Mouse (Mus musculus): ENCODE data around the gene Pik3cd.
A peak's percentile ranks its signal among the peaks of the same experiment; 100 is the strongest.
"Not testable (repeated sequence)": the region's sequence is repeated elsewhere in the genome, so short reads cannot be mapped to it uniquely, and the experiment has no call there.

Gene Pik3cd

DNA sequence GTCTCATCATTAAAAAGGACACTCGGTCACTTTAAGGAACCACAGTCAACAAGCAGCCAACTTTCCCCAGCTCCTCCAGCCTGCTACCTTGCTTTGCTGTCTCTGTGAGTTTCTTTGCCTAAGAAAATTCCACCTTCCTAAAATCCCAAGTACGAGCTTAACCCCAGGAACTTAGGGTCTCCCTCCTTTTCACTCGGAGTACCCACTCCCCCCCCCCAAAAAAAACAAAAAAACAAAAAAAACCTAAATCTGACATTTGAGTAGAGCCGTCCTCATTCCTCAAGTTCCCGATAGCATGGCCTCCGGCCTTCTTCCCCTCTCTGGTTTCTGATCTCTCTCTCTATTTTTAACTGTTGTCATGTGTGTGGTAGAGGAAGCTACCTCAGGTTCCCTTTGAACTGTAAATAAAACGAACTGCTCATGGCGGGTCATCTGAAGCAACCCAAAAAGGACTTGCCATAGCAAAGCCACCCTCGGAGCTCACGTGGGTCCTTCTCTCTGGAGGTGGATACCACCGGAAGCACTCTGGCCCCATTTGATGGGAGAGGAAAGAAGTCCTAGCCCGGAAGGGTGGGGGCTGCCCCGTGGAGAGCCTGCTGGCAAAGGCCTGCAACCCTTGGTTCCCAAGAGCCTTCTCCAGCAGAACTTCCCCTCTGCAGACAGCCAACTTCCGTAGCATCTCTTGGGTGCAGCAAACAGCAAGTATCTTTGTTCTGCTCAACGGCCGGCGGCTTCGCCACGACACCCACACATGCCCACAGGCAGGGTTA lies at the start of gene Pik3cd:
TSS of gene Pik3cd (minus strand) at position 362 of the 770 bp plus-strand sequence.
- no peak for DNase-seq (ENCODE audit: low spot score)

DNA sequence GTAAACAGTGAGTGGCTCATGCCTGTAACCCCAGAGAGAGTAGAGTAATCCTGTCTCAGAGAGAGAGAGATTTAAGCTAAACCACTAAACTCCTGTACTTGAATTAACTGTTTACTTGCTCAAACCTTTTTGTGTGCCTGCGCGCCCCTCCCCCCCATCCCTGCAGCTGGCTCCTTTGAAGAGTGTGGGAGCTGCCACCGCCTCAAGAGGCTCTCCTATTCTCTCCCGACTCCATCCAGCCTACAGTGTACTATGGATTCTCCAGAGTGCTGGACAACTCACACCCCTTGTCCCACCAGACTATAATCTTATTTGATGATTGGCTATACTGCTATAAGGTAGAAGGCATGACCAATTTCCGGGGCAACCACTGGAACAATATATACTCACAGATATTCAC lies 48.3 kb upstream of the Pik3cd start:
- no peak for DNase-seq (ENCODE audit: low spot score)

DNA sequence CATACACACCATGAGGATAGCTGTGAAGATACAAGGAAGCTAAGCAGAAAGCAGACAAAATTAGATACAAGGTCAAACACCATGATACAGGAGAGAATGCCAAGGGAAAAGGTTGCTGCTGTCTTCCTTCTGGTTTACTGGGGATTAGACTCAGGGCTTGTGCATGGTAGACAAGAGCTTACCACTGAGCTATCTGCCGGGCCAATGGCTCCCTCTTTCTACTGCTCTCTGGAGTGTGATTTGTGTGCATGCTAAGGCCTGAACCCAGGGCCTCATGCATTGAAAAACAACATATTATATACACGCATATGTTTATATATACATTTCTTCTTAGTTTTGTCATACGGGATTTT lies 47.3 kb upstream of the Pik3cd start:
- not testable (repeated sequence) for DNase-seq (ENCODE audit: low spot score)

DNA sequence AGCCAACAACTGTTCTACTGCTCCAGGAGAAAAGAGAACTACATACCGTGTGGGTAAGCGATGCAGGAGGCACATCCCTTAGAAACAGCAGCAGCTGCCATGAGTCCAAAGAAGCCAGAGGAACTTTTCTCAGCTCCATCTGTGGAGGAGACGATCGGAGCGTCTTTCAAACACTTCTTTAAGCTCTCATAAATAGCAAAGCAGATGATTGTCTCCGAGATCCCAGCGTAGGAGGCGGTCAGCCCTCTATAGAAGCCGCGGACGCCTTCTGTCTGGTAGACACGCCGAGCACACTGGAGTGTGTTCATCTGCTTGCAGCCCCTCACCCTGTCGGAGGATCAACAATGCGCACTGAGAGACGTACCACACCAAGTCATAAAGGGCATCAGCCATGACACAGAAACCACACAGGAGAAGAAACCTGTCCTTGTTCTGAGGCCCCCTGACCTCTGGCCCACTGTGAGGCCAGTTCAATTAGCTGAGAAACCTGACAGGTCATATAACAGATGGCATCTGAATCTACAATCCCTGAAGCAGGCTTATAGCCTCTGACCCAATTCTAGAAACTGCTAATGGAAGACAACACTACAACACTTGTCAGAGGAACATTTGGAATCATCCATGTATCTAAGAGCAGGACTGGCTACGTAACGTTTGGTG lies 46.8 kb upstream of the Pik3cd start:
- DNase-seq (ENCODE audit: low spot score) = no peak

DNA sequence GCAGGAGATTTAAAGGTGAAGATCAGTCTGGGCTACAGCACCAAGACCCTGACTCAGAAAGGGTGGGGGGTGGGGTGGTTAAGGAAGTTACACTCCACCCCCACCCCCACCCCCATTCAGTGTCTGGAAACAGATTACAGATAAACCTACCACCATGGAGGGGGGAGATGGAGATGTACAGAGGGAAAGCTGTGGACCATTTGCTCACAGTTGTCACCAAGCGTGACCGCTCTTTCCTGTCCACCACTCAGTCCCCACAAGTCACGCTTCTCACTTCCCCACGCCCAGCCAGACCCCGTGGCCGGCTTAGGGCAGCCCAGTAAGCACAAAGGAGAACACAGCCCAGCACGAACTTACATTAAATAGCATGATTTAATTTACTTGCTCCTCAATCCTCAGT lies 41.7 kb upstream of the Pik3cd start:
- no peak for DNase-seq (ENCODE audit: low spot score)

DNA sequence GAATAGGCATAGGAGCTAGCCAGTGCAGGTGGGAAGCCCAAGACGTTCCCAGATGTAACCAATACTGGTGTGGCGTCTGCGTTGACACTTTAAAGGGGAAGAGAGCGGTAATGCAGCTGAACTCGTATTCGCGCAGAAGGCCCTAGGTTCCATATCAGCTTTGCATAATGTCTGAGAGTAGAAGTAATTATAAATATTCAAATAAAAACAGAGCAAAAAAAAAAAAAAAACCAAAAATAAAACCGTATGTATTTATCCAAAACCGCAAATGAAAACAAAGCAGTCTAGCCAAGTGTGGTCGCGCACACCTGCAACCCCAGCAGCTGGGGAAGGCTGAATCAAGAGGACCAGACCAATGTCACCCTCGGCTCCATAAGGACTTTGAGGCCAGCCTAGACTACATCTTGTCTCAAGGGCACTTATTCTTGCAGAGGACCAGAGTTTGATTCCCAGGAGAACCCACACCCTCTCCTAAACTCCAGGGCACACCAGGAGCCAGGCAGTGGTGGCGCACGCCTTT lies 39.7 kb upstream of the Pik3cd start:
- DNase-seq (ENCODE audit: low spot score) = no peak

DNA sequence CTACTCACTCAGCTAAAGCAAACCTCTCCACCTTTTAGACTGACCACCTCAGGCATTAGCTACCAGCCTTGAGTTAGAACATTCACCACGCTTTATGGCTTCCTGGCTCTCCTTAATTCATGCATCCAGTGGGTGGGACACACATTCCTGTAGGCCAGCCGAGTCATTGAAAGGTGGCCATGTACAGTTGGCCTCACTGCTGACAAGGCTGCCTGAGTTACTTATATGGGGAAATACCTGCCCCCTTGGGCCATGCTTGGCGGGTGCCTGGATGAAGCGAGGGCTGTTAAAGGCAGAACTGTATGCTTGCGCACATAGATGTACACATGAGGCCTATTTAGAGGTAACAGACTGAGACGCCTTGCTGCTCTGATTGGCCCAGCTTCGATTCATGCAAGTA lies 37.9 kb upstream of the Pik3cd start:
- DNase-seq (ENCODE audit: low spot score) = no peak

DNA sequence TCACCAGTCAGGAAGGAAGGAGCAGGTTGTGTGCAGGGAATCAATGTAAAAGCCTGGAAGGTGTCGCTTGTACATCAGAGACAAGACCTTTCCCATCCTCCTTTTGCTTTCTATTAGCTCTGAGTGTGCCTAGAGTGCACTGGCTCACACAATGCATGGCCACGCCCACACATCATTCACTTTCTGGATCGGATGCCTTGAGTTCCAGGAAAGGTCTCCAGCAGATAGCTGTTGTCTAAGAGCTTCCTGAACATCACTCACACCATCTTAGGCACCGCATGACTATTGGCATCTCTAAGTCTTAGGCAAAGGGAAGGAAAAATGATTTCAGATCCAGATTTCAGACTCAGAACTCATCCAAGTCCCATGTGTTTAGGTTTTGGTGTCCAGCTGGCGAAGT lies 37.1 kb upstream of the Pik3cd start:
- DNase-seq (ENCODE audit: low spot score) = no peak

DNA sequence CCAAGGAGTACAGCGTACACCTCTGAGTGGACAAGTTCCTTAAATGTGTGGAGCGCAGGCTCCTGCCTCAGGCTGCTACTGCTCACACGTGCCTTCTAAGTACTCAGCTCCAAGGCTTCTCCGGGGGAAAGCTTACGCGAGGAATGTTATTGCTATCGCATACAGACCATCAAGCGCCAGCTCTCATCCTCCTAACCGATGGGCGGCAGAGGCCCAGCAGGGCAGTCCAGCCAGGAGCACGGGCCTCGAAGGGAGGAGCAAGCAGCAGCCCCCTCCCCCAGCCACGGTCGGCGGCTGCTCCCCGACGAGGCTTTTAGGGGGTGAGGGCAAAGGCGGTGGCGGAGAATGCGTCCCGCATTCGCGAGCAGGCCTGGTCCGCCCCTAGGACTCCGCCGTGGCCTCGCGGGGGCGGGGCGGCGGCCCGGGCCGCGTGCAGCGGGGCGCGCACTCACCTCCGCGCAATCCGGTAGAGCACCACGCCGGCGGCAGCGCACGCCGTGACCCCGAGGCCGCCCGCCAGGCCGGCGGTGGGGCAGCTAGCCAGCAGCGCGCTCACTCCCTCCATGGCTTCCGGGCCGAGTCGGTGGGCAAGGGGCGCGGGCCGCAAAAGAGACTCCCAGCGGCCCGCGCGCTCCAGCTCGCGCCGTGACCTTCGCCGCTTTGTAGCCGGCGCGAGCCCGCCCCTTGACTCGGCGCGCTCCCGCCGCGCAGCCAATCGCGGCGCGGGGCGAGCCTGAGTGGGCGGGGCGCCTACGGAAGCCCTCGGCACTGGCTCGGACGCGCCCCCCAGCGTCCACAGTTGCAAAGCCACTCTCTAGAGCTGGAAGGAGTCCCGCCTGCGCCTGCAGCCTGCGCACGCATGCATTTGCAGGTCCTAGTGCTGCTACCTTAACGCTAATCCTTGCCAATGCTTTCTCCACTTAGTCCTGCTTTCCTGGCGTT lies 35.3 kb upstream of the Pik3cd start, which contains the start of gene Tmem201:
TSS of gene Tmem201 (minus strand) at position 662 of the 942 bp plus-strand sequence.
- DNase-seq (ENCODE audit: low spot score) = peak; percentile 90

DNA sequence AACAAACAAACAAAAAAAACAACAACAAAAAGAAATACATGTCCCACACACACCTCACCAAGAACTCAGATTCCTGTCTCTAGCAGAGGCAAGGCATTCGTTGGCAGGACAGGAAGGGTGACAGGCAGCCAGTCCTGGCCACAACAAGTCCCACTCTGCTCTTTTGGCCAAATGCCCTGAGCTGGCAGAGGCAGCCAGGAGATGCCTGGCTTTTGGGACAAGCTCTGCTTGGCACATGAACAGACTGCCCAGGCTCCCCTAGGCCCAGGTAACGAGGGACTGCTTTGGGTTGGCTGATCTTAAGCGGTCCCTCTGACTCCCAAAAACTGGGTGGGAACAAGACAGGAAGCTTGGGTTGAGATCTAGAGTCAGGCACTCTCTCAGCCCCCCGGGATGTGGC lies 34.2 kb upstream of the Pik3cd start:
- peak; percentile 78 for DNase-seq (ENCODE audit: low spot score)

DNA sequence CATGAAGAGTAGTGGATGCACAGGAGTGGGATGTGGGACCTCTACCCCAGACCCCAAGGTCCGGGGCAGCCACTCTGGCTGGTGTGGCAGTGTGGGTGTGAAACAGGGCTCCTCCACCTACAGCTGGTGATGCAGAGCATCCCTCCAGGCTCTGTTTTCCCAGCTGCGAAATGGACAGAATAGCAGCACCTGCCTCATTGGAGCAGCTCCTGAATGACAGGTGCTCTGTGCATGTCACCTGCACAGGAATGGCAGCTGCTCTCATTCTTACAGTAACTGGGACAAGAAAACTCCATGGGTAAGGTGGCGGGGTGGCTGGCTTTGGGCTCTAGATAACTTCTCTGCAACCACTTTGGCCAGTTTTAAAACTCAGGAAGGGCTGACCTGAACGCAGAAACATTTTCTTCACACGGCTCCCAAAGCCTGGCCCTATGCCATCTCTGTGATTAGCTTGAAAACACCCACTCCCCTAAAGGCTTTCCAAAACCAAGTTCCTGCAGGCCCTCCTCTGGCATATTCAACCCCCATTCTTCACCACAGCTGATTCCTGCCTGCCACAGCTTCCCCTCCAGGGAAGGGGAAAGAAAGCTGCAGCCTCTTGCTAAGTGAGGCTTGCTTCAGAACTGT lies 33.4 kb upstream of the Pik3cd start:
- no peak for DNase-seq (ENCODE audit: low spot score)

DNA sequence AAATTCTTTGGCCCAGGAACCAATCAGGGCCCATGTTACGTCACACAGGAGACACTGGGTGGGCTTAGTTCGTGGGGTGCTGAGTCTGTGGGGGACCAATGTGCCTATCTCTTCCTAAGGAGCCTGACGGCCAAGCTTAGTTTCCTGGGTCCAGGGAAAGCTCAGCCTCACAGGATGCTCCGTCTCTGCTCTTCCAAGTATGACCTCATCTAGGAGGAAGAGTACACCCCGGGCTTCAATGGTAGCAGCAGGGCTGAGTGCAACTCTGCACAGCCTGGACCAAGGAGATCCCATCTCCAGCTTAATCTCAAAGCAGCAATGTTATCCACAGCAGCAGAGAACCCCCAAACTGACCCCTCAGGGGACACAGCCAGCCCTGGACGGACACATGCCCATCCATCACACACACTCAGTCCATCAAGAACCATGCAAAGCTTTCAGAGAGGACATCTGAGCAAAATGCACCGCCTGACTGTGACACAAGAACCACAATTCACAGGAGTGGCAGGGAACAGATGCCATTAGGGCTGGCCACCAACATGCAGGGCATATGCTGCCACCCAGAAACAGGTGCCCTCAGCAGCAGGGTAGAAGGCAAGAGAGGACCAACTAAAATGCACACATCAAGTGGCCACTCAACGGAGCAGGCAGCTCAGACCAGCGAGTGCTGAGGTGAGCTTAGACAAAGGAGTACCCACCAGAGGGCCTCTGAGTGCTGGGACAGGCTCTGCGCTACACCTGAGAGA lies 32.5 kb upstream of the Pik3cd start:
- DNase-seq (ENCODE audit: low spot score) = no peak

DNA sequence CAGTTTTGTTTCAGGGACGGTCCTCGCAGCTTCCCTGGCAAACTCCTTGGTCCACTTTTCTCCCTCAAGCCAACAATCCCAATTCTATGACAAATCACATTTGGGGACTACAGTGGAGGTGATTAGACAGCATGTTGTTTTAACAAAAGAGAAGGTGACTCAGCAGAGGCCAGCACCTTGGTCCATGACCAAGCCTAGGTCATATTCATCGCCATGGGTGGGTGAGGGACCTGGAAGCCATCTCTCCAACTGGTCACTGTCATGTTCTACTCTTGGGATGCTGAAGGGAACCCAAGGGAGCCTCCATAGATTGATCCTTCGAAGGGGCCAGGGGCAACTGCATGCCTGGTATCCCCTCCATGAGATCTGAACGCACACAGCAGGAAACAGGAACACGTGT lies 31.9 kb upstream of the Pik3cd start:
- no peak for DNase-seq (ENCODE audit: low spot score)

DNA sequence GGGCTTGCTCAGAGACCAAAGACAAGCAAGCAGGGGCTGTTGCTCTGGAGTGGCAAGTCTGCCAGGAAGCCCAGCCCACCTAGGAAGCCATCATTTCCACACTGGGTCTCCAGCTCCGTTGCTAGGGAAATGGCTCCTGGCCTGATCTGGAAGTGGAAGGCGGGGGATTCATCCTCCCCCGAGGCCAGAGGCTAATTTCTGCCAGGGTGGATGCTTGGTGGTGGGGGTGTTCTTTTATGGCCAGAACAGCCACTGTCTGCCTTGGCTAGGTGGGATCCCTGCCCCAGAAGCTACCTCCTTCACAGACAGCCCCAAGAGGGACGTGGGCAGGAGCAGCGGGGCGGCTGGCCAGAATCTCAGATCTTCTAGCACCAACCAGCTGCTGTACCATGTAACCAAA lies 31.4 kb upstream of the Pik3cd start:
- no peak for DNase-seq (ENCODE audit: low spot score)

DNA sequence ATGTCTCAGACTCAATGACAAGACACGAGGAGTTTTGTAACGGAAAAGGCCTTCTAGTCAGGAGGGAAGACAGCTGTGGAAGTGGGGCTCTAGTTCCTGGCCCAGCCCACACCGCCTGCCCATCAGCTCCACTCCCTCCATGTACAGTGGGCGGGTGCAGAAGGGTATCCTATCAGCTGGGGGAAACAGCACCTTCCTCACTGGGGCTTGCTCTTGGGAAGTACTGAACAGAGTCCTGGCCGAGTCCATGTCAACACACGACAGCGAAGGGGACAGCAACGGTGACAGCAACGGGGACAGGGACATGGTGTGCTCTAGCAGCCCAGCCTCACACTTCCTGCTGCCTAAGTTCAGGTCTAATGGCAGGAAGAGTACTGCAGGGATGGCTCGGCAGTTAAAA lies 30.4 kb upstream of the Pik3cd start:
- no peak for DNase-seq (ENCODE audit: low spot score)

DNA sequence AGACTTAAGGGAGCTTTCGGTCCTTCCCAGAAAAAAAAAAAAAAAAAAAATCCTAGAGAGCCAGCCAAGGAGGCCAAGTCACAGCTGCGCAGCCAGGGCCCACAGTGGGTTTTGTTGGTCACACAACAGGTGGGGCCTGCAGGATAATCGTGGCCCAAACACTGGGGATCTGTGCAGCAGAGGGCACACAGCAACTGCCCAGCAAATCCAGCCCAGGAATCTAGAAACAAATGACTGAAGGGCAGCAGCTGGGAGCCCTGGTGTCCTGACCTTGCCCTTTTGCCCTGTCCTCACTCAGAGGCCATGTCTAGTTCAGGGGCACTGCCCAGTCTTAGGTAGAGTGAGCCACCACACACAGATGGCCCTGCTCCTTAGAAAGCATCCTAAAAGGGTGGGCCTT lies 29.9 kb upstream of the Pik3cd start:
- no peak for DNase-seq (ENCODE audit: low spot score)

DNA sequence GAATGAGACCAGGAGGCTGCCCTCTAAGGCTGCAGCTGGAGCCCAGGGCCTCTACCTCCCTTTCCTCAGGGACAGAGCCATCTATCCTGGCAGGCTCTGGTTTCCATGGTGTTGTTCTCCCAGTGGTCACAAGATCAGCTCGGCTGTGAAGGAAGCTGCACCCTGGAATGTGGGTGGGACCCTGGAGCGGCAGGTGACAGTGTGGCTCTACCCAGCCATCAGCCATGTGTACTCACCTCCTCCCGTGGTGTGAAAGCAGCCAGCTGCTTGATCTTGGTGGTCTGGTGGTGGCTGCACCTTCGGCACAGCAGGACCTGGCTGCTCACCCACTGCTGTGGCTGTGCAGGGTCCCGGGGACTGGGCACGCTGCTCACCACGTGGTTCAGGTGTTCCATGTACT lies 28.5 kb upstream of the Pik3cd start:
- no peak for DNase-seq (ENCODE audit: low spot score)

DNA sequence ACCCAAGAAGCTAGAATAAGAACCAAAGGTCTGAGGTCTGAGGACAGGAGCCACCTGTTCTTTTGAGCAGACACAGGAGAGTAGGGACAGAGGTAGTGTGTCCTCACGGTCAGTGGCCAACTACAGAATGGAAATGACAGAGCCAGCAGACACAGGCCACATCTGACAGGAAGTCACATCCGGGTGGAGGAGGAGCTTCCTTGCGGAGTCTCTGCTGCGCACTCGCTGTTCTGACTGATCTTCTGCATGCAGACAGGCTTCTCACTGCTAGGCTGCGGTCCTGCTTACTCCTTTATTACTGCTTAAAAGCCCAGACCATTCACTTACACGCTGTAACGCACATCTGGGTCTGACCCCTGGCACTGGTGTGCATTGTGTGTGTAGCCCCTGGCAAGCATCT lies 26.4 kb upstream of the Pik3cd start:
- DNase-seq (ENCODE audit: low spot score) = no peak

DNA sequence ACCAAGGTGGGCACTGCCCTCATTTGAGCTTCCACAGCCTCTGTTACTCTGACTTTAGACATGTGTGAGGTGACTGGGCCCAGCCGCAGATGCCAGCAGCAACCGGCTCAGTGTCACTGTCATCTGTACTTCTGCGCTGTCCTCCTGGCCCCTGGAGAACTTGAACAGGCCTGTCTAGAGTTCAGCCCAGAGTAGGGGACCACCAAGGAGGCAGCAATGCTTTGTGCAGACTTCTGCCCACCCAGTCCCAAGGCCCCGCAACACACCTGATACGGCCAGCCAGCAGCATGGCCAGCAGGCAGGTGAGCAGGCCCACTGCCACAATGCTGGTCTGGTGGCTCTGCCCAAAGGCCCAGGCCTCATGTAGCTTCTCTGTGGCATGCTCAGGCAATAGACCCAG lies 25.3 kb upstream of the Pik3cd start:
- DNase-seq (ENCODE audit: low spot score) = no peak

DNA sequence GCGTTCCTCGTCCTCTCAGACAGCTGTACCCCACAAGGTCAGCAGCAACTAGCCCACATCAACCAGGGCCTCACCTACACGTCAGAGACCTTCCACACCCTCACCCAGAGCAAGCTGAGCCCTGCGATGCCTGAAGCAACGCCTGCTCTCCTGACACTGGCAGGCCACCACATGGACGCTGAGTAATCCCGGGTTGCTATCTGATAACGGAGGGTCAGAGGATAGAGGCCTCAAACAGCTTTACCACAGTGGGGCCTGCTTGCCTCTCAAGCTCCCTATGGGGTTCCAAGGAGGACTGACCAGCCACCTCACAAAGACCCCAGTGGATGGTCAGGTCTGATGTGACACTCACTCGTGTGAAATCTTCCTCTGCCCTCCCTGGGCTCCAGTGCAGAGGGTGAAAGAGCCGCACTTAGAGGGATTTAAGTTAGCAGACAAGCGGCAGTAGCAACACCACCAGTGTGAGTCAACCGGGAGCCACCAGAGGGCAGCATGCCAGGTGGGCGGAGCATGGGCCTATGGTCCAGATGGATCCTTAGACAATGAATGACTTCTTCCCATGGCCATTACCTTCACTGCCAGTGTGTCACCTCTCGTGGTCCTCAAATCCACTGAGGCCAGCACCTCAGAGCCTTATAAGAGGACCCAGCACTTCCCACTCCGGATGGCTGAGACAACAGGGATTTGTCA lies 23.4 kb upstream of the Pik3cd start:
- peak; percentile 70 for DNase-seq (ENCODE audit: low spot score)

Measured in adipocyte (in vitro differentiated cells).